Mouse (Mus musculus) hindbrain, embryonic 15.5 days (tissue): ENCODE data around the gene Vmn1r30. TPM values are rescaled to one million over a fixed set of nuclear protein-coding genes. Genes with fewer than 3 reads are reported as not detected.

Source experiments
- ATAC-seq: fragments of 200-750 bp; cut with Nextera tagmentation; 2 replicates; pipeline ENCODE4 v1.8.0; 2017; ENCODE audit warnings: low read depth, moderate number of reproducible peaks, moderate TSS enrichment; ENCODE audit not compliant: low FRiP score
- H3K27ac ChIP-seq: fragments of 300-500 bp; sonication (generic); replicated peaks from 2 replicates; pipeline ENCODE4 v1.5.1; 2015; ENCODE audit warnings: mild to moderate bottlenecking, inconsistent platforms
- H3K27me3 ChIP-seq: fragments of 300-500 bp; sonication (generic); 2 replicates; pipeline ENCODE4 v1.6.1; 2015; ENCODE audit warnings: control low read depth, inconsistent platforms
- H3K36me3 ChIP-seq: fragments of 300-500 bp; sonication (generic); 2 replicates; pipeline ENCODE4 v1.6.1; 2015; ENCODE audit warnings: control low read depth, inconsistent platforms
- H3K4me1 ChIP-seq: fragments of 300-500 bp; sonication (generic); replicated peaks from 2 replicates; pipeline ENCODE4 v1.6.1; 2015; ENCODE audit warnings: control low read depth, inconsistent platforms
- H3K4me2 ChIP-seq: fragments of 300-500 bp; sonication (generic); 2 replicates; pipeline ENCODE4 v1.6.1; 2015; ENCODE audit warnings: moderate library complexity, mild to moderate bottlenecking, inconsistent platforms
- H3K4me3 ChIP-seq: fragments of 300-500 bp; sonication (generic); 2 replicates; pipeline ENCODE4 v1.5.1; 2015; ENCODE audit warnings: mild to moderate bottlenecking, inconsistent platforms
- H3K9ac ChIP-seq: fragments of 300-500 bp; sonication (generic); 2 replicates; pipeline ENCODE4 v1.6.1; 2015; ENCODE audit warnings: inconsistent platforms
- H3K9me3 ChIP-seq: fragments of 300-500 bp; sonication (generic); 2 replicates; pipeline ENCODE4 v1.6.1; 2016; ENCODE audit warnings: control low read depth, inconsistent platforms
- WGBS: fragments of 180-500 bp; shearing (Covaris S2); methylation state at CpG from one replicate; pipeline ENCODE4 v1.1.7; 2015; 5-methylcytosine and 5-hydroxymethylcytosine counted together
- polyA plus RNA-seq: library from polyadenylated mRNA; unstranded; fragments of >200 nt; fragmentation: Nextera tagmentation; extraction: Ambion mirVana; gene quantifications from 2 replicates; pipeline ENCODE4 v1.2.1, GENCODE M21; 2015

Gene Vmn1r30
- not detected in 2 replicates for polyA plus RNA-seq

DNA sequence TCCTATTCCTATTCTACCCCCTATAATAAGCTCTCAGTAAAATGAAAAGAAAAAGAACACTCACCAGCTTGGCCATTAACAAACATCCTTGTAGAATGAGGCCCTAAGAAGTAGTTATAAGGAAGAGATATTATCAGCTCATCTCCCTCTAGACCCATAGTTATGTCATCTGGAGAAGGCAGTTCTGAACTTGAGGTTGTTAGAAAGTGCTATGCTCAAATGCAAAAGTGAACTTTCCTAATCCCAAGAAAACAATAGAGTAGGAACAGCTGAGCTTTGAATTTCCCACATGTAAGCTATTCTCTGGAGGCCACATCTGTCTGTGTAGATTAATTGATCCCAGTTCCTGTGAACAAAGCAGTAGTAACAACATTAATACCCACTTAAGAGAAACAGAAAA, at the start of gene Vmn1r30:
Vmn1r30 (minus strand) TSS at position 101 of the 400 bp plus-strand sequence.
- no peak for ATAC-seq

DNA sequence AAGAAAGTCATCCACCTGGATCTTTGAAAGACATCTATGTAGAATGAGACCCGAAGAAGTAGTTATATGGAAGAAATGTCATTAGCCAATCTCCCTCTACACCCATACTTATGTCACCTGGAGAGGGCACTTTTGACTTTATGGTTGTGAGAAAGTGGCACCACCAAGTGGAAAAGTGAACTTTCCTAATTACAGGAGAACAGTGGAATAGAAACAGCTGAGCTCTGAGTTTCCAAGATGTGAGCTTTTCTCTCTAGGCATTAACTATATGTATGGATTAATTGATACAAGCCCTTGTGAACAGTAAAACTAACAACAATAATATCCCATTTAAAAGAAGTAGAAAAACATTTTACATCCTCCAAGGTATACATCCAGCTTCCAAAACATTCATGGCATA, 32.0 kb upstream of the Vmn1r30 start, which contains the start of gene Vmn1r31:
Vmn1r31 (minus strand) TSS at position 101 of the 400 bp plus-strand sequence.
- Histone ChIP-seq H3K9me3 (no peaks in the 10 kb centered on the region), H3K36me3 (no peaks in the 10 kb centered on the region), H3K4me1 (no peaks in the 10 kb centered on the region), H3K9ac (no peak within 1 kb of the TSS), H3K27me3 (no peaks in the 10 kb centered on the region), H3K27ac (no peak within 1 kb of the TSS), H3K4me2 (no peak within 1 kb of the TSS), H3K4me3 (no peak within 1 kb of the TSS)
- 91% methylated on average over 1 of the region's 1 CpGs for WGBS
- no peak for ATAC-seq

More for the DNA sequence above, at the start of gene Vmn1r30:
- H3K36me3 ChIP-seq = no peaks in the 10 kb centered on the region
- H3K27ac ChIP-seq = no peak within 1 kb of the TSS
- H3K4me1 ChIP-seq = no peaks in the 10 kb centered on the region
- H3K27me3 ChIP-seq = no peaks in the 10 kb centered on the region
- no peak within 1 kb of the TSS for H3K4me3 ChIP-seq
- no peaks in the 10 kb centered on the region for H3K9me3 ChIP-seq
- H3K4me2 ChIP-seq = no peak within 1 kb of the TSS
- H3K9ac ChIP-seq = no peak within 1 kb of the TSS

Other genes starting within 250 kb of the Vmn1r30 start
- not detected in 2 replicates for gene Vmn1r27, start 224.6 kb downstream of the Vmn1r30 start, polyA plus RNA-seq
- gene Vmn1r28, start 181.3 kb downstream of the Vmn1r30 start, polyA plus RNA-seq = not detected in 2 replicates
- not detected in 2 replicates for gene Vmn1r29, start 141.8 kb downstream of the Vmn1r30 start, polyA plus RNA-seq
- not detected in 2 replicates for gene Vmn1r31, start 31.9 kb upstream of the Vmn1r30 start, polyA plus RNA-seq
- gene Abcg2, start 141.1 kb upstream of the Vmn1r30 start, polyA plus RNA-seq = 39.6 and 40.6 TPM in 2 replicates